Mouse (Mus musculus): ENCODE measurements around the gene Gata5. TPM values are rescaled to one million over a fixed set of nuclear protein-coding genes. Genes with fewer than 3 reads are reported as not detected.

Gene Gata5
- not detected for polyA plus RNA-seq (2017; shearing (Covaris generic))

DNA sequence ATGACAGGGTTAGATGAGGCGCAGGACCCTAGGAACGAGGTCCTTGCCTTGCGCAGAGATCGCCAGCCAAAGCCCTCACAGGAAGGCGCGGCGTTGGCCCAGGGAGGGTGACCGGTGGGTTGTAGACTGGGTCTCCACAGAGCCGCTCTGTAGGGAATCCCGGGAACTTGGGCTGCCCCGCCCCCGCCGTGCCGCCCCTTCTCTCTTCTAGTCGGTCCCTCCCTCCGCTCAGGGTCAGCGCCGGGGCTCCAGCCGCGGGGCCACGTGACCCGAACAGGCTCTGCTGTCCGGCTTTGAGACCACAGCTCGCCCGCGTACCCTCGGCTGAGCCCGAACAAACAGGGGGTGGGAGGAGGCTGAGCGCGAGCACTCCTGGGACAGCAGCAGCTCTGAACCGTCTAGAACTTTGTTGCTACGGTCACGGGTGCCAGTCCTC is at the start of gene Gata5:
Gene Gata5 (minus strand): TSS at position 149 of the 436 bp plus-strand sequence.

GRCm38 (mm10) chr2:180289440-180290108 is 44.9 kb downstream of the Gata5 start, which contains the start of gene Rbbp8nl:
TSS of gene Rbbp8nl (minus strand) at chr2:180289879.

Other genes with a start within 250 kb of the Gata5 start
- not detected for gene Hrh3, start 230.2 kb downstream of the Gata5 start, polyA plus RNA-seq (2017; shearing (Covaris generic))
- 56.4 TPM for gene Osbpl2, start 215.4 kb downstream of the Gata5 start, polyA plus RNA-seq (2017; shearing (Covaris generic))
- gene Adrm1, start 163.2 kb downstream of the Gata5 start, polyA plus RNA-seq (2017; shearing (Covaris generic)): 176 TPM
- 1.1 TPM for gene Lama5, start 108.8 kb downstream of the Gata5 start, polyA plus RNA-seq (2017; shearing (Covaris generic))
- 603 TPM for gene Rps21, start 77.3 kb downstream of the Gata5 start, polyA plus RNA-seq (2017; shearing (Covaris generic))
- 2.2 TPM for gene Cables2, start 61.2 kb downstream of the Gata5 start, polyA plus RNA-seq (2017; shearing (Covaris generic))
- 0.17 TPM for gene Rbbp8nl, start 44.8 kb downstream of the Gata5 start, polyA plus RNA-seq (2017; shearing (Covaris generic))
- 1.7 TPM for gene Slco4a1, start 121.5 kb upstream of the Gata5 start, polyA plus RNA-seq (2017; shearing (Covaris generic))
- gene Ntsr1, start 165.3 kb upstream of the Gata5 start, polyA plus RNA-seq (2017; shearing (Covaris generic)): not detected
- gene Mrgbp, start 246.6 kb upstream of the Gata5 start, polyA plus RNA-seq (2017; shearing (Covaris generic)): 60.2 TPM

All from inflammation-experienced regulatory T-cells, adult 16 weeks (primary cell).